Mouse (Mus musculus) telencephalon, adult 2 months (tissue): ENCODE data around the gene Wdpcp.

ENCODE experiments used
- DNase-seq: peaks from one replicate; pipeline ENCODE4 v3.0.0-alpha.2; 2011; ENCODE audit warnings: low read depth, low spot score

Wdpcp gene

GRCm38 (mm10) chr11:21569456-21570108 is 2.5 kb upstream of the Wdpcp start:
- peak; percentile 70 for DNase-seq

GRCm38 (mm10) chr11:21570109-21570474 is 1.9 kb upstream of the Wdpcp start:
- no peak for DNase-seq

- peak; percentile 61 for DNase-seq
Measured at GRCm38 (mm10) chr11:21570973-21571372, 1.1 kb upstream of the Wdpcp start.

- no peak for DNase-seq
Measured at GRCm38 (mm10) chr11:21581472-21581871, 9.4 kb downstream of the Wdpcp start.

GRCm38 (mm10) chr11:21583286-21583685 is 11.3 kb downstream of the Wdpcp start:
- no peak for DNase-seq

GRCm38 (mm10) chr11:21602497-21602896 is 30.5 kb downstream of the Wdpcp start:
- DNase-seq: no peak

GRCm38 (mm10) chr11:21615915-21616314 is 43.9 kb downstream of the Wdpcp start:
- DNase-seq: peak; percentile 1

- DNase-seq: no peak
Measured at GRCm38 (mm10) chr11:21634171-21634907, 62.3 kb downstream of the Wdpcp start.

GRCm38 (mm10) chr11:21638341-21638740 is 66.3 kb downstream of the Wdpcp start:
- no peak for DNase-seq

- no peak for DNase-seq
Measured at GRCm38 (mm10) chr11:21639534-21639933, 67.5 kb downstream of the Wdpcp start.

GRCm38 (mm10) chr11:21644231-21644630 is 72.2 kb downstream of the Wdpcp start:
- no peak for DNase-seq

GRCm38 (mm10) chr11:21646136-21646535 is 74.1 kb downstream of the Wdpcp start:
- DNase-seq: no peak

- peak; percentile 16 for DNase-seq
Measured at GRCm38 (mm10) chr11:21658985-21659384, 87.0 kb downstream of the Wdpcp start.

- DNase-seq: no peak
Measured at GRCm38 (mm10) chr11:21677034-21677433, 105.0 kb downstream of the Wdpcp start.

GRCm38 (mm10) chr11:21688441-21688840 is 116.4 kb downstream of the Wdpcp start:
- peak; percentile 15 for DNase-seq

- DNase-seq: no peak
Measured at GRCm38 (mm10) chr11:21690730-21691129, 118.7 kb downstream of the Wdpcp start.

GRCm38 (mm10) chr11:21694087-21694486 is 122.1 kb downstream of the Wdpcp start:
- DNase-seq: no peak

GRCm38 (mm10) chr11:21697642-21698041 is 125.6 kb downstream of the Wdpcp start:
- no peak for DNase-seq

- no peak for DNase-seq
Measured at GRCm38 (mm10) chr11:21713508-21713907, 141.5 kb downstream of the Wdpcp start.

- DNase-seq: no peak
Measured at GRCm38 (mm10) chr11:21714065-21714464, 142.0 kb downstream of the Wdpcp start.

- DNase-seq: no peak
Measured at GRCm38 (mm10) chr11:21726329-21726728, 154.3 kb downstream of the Wdpcp start.

- DNase-seq: no peak
Measured at GRCm38 (mm10) chr11:21729056-21729455, 157.0 kb downstream of the Wdpcp start.

- DNase-seq: no peak
Measured at GRCm38 (mm10) chr11:21729961-21730360, 157.9 kb downstream of the Wdpcp start.
